Mouse (Mus musculus): ENCODE data around the gene Tgfbr3. TPM values are rescaled to one million over a fixed set of nuclear protein-coding genes. Genes with fewer than 3 reads are reported as not detected.

The Tgfbr3 gene
- total RNA-seq, 1 experiment from 2014 or later, result 144 TPM

GRCm38 (mm10) chr5:107147951-107148766 lies 141.3 kb downstream of the Tgfbr3 start:
- peak; percentile 79 for DNase-seq

GRCm38 (mm10) chr5:107147413-107147812 lies 142.0 kb downstream of the Tgfbr3 start:
- DNase-seq, result no peak

GRCm38 (mm10) chr5:107146111-107146616 lies 143.3 kb downstream of the Tgfbr3 start:
- peak; percentile 65 for DNase-seq

- DNase-seq, result no peak
Observed at GRCm38 (mm10) chr5:107145125-107145524, 144.3 kb downstream of the Tgfbr3 start.

- DNase-seq, result peak; percentile 51
Observed at GRCm38 (mm10) chr5:107144263-107144843, 145.1 kb downstream of the Tgfbr3 start.

- DNase-seq, result no peak
Observed at GRCm38 (mm10) chr5:107143406-107143805, 146.0 kb downstream of the Tgfbr3 start.

- DNase-seq, result no peak
Observed at GRCm38 (mm10) chr5:107142791-107143190, 146.6 kb downstream of the Tgfbr3 start.

GRCm38 (mm10) chr5:107141375-107141774 lies 148.1 kb downstream of the Tgfbr3 start:
- DNase-seq, result no peak

GRCm38 (mm10) chr5:107139800-107140651 lies 149.4 kb downstream of the Tgfbr3 start:
- no peak for DNase-seq

GRCm38 (mm10) chr5:107133336-107133735 lies 156.1 kb downstream of the Tgfbr3 start:
- DNase-seq, result no peak

GRCm38 (mm10) chr5:107132231-107132630 lies 157.2 kb downstream of the Tgfbr3 start:
- DNase-seq, result peak; percentile 58

- DNase-seq, result no peak
Observed at GRCm38 (mm10) chr5:107129304-107129703, 160.1 kb downstream of the Tgfbr3 start.

GRCm38 (mm10) chr5:107126561-107126960 lies 162.9 kb downstream of the Tgfbr3 start:
- no peak for DNase-seq

GRCm38 (mm10) chr5:107125131-107125530 lies 164.3 kb downstream of the Tgfbr3 start:
- no peak for DNase-seq

- DNase-seq, result no peak
Observed at GRCm38 (mm10) chr5:107124531-107124930, 164.9 kb downstream of the Tgfbr3 start.

- DNase-seq, result no peak
Observed at GRCm38 (mm10) chr5:107122622-107123021, 166.8 kb downstream of the Tgfbr3 start.

- peak; percentile 61 for DNase-seq
Observed at GRCm38 (mm10) chr5:107121086-107121485, 168.3 kb downstream of the Tgfbr3 start.

- peak; percentile 60 for DNase-seq
Observed at GRCm38 (mm10) chr5:107120624-107121023, 168.8 kb downstream of the Tgfbr3 start.

GRCm38 (mm10) chr5:107119896-107120295 lies 169.5 kb downstream of the Tgfbr3 start:
- DNase-seq, result no peak

- DNase-seq, result peak; percentile 63
Observed at GRCm38 (mm10) chr5:107116821-107117220, 172.6 kb downstream of the Tgfbr3 start.

GRCm38 (mm10) chr5:107112656-107113275 lies 176.7 kb downstream of the Tgfbr3 start:
- DNase-seq, result no peak

- peak; percentile 65 for DNase-seq
Observed at GRCm38 (mm10) chr5:107111802-107112201, 177.6 kb downstream of the Tgfbr3 start.
